Mouse (Mus musculus) embryo, embryonic 11 days (tissue): Measurements from ENCODE around the gene Tars.
A peak's percentile ranks its signal among the peaks of the same experiment; 100 is the strongest.

Source experiments
- DNase-seq: peaks from one replicate; pipeline ENCODE4 v3.0.0-alpha.2; 2015

The Tars gene

GRCm38 (mm10) chr15:11361824-11362223, 37.6 kb downstream of the Tars start:
- DNase-seq = no peak

DNA sequence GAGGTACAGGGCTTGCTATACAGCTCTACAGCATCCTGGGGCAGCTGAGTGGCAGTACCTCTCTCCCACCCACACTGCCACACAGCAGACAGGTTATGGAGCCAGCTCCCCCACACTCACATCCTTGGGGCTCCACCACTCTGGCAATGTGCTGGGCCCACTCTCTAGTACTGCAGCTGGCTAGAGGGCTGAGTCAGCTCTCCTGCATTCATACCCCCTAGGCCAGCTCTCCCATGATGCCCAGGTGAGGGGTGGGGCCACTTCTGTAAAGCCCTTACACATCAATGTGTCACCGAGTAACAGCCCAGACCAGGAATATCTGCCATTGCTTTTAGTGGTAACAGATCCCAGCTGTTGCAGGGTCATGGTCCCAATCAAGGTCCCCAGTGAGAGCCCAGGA, 38.6 kb downstream of the Tars start:
- DNase-seq = no peak

GRCm38 (mm10) chr15:11357501-11357900, 42.0 kb downstream of the Tars start:
- DNase-seq = no peak

DNA sequence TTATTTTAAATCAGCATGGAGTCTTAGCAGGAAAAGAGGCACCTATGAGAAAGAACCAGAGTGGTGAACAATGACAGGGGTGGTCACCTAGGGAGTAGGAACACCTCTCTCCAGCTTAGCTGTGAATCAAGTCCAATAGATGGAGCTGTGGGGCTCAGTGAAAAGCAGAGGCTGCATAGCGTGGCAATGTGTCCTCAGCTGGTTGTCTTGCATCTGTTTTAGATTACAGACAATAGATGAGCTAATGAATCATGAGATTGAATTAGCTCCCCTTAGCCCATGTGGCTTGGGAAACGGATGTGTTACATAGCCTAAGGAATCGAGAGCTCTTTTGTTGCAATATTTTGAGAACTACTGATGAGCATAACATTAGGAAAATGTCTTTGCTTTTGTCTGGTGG, 43.6 kb downstream of the Tars start:
- DNase-seq = peak; percentile 14

GRCm38 (mm10) chr15:11339467-11340180, 59.8 kb downstream of the Tars start:
- no peak for DNase-seq
